Mouse (Mus musculus): Measurements from ENCODE around the gene Mgat5.

- TF ChIP-seq CTCF (IDR thresholded peaks at IDR 0.05; ENCODE audit: borderline replicate concordance, insufficient read depth, low read depth, low read length) (no peak), POLR2A (IDR thresholded peaks at IDR 0.05; ENCODE audit: borderline replicate concordance, insufficient read depth, low read length) (no peak)
Measured at GRCm38 (mm10) chr1:127278067-127278466, 73.3 kb downstream of the Mgat5 start.
